Mouse (Mus musculus): ENCODE data around the gene Zfp866.

GRCm38 (mm10) chr8:69808094-69808863, 17.3 kb upstream of the Zfp866 start, which contains the start of gene Gmip:
- no peak for TF ChIP-seq GATA1 (IDR thresholded peaks at IDR 0.05; ENCODE audit: borderline replicate concordance, low read length)
- TF ChIP-seq FLI1 (IDR thresholded peaks at IDR 0.05; ENCODE audit: low read length), result no peak

All from megakaryocyte, embryonic 14.5 days (primary cell).